Comparison of ENCODE assay signal across 19 mouse cellular contexts in genomic region chr4:148853057-148853456, GRCm38 (mm10).
"Had no signal": no experiment of that assay in that cellular context is flagged by ENCODE, and none has a peak within 500 bp of the region (broad histone marks: within the 10 kb centered on the region; RNA-seq: fewer than 3 reads in every experiment).

No protein-coding gene starts in this region.

- ATAC-seq: midbrain, embryonic 16.5 days had no signal

- H3K9me3 ChIP-seq: midbrain, embryonic 10.5 days; midbrain, embryonic 12.5 days; neural tube, embryonic 13.5 days; neural tube, embryonic 15.5 days; stomach, embryonic 15.5 days had no signal

- H3K27me3 ChIP-seq: stomach, embryonic 15.5 days had no signal

- H3K4me3 ChIP-seq: midbrain, embryonic 10.5 days; midbrain, embryonic 12.5 days; myocyte; neural tube, embryonic 13.5 days; neural tube, embryonic 15.5 days; stomach, embryonic 15.5 days had no signal

- DNase-seq: lung, adult 18-20 months; lung, embryonic 14.5 days; lung, postnatal 10 days; lung, postnatal 4 days; midbrain, embryonic 14.5 days; retina, postnatal 1 day; right cerebral cortex, adult 18-20 months; right cerebral cortex, postnatal 25 days; thymus, adult 2 months; thymus, postnatal 14 days; thymus, postnatal 36 days had no signal

- H3K9ac ChIP-seq: lung, embryonic 14.5 days; midbrain, embryonic 12.5 days; neural tube, embryonic 13.5 days; neural tube, embryonic 15.5 days; stomach, embryonic 15.5 days had no signal

- H3K27ac ChIP-seq: midbrain, embryonic 12.5 days; neural tube, embryonic 13.5 days; neural tube, embryonic 15.5 days; stomach, embryonic 15.5 days; stomach, postnatal 0 days had no signal

- H3K4me2 ChIP-seq: lung, embryonic 14.5 days; midbrain, embryonic 12.5 days; neural tube, embryonic 13.5 days; neural tube, embryonic 15.5 days; stomach, embryonic 15.5 days had no signal

- H3K36me3 ChIP-seq: midbrain, embryonic 10.5 days; midbrain, embryonic 12.5 days; neural tube, embryonic 13.5 days; neural tube, embryonic 15.5 days; stomach, embryonic 15.5 days had no signal
